Mouse (Mus musculus): ENCODE measurements around the gene Ddx10. TPM values are rescaled to one million over a fixed set of nuclear protein-coding genes. Genes with fewer than 3 reads are reported as not detected.

Gene Ddx10
- polyA plus RNA-seq (2014; fragmentation: Nextera tagmentation; extraction: Ambion mirVana), result 29.4 and 30.8 TPM in 2 replicates

DNA sequence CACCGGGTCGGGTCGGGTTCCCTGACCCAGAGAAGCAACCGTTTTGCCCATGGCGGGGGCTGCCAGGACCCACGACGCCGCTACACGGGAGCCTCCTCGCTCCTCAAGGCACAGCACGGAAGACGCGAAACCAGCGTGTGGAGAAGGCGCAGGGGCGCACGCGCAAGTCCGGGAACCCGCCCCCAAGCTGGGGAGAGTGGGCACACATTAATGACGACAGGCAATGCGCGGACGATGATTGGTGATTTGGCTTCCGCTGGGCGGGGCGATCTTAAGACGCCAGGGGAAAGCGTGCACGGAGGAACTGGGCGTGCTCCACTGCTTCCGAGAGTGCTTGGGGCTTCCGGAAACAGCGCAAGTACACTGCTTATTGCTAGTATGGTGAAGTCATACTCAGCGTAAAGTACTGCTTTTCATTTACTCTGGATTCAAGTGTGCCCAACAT is at the start of gene Ddx10:
TSS of gene Ddx10 (minus strand) at position 101 of the 445 bp plus-strand sequence.
- Histone ChIP-seq H3K27me3 (ENCODE audit: insufficient read depth, low read length) (no peaks in the 10 kb centered on the region), H3K4me1 (ENCODE audit: insufficient read depth) (peaks cover 7% of the 10 kb centered on the region), H3K27ac (ENCODE audit: low read depth) (no peak within 1 kb of the TSS), H3K36me3 (ENCODE audit: insufficient read depth) (no peaks in the 10 kb centered on the region), H3K4me3 (ENCODE audit: low read depth, low read length) (peak within 1 kb of the TSS; percentile 69), H3K9ac (peak within 1 kb of the TSS; percentile 74), H3K4me2 (peak within 1 kb of the TSS; percentile 86), H3K9me3 (ENCODE audit: low read depth, low read length) (no peaks in the 10 kb centered on the region)
- DNase-seq (peak; percentile 100), ATAC-seq (ENCODE audit: insufficient read depth) (peak; percentile 99)
- WGBS, result under 1% methylated on average over 35 of the region's 35 CpGs
- no peak for TF ChIP-seq CTCF (IDR thresholded peaks at IDR 0.05; ENCODE audit: low read depth)

DNA sequence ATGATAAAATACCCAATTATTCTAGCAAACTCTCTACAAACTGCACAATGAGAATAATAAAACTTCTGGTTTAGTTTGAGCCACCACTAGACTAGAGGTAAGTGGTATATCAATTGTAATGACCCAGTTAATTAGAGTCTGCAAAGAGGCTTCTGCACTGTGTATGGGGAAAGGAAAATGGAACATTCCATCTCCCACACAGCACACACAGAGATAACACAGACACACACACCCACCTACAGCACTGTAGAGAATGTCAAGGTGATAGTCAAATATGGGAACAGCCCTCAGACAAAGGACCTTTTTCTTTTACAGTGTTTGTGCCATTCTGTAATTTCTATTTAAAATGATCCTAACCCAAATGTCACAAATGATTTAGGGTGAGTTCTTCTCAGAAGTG is 45.0 kb upstream of the Ddx10 start:
- Histone ChIP-seq H3K36me3 (ENCODE audit: insufficient read depth) (no peaks in the 10 kb centered on the region), H3K4me1 (ENCODE audit: insufficient read depth) (no peaks in the 10 kb centered on the region), H3K27ac (ENCODE audit: low read depth) (no peak overlapping the region), H3K4me3 (ENCODE audit: low read depth, low read length) (no peak overlapping the region), H3K9me3 (ENCODE audit: low read depth, low read length) (no peaks in the 10 kb centered on the region), H3K27me3 (ENCODE audit: insufficient read depth, low read length) (no peaks in the 10 kb centered on the region), H3K4me2 (no peak overlapping the region), H3K9ac (no peak overlapping the region)
- no peak for DNase-seq
- no peak for TF ChIP-seq CTCF (IDR thresholded peaks at IDR 0.05; ENCODE audit: low read depth)
- ATAC-seq (ENCODE audit: insufficient read depth), result no peak

DNA sequence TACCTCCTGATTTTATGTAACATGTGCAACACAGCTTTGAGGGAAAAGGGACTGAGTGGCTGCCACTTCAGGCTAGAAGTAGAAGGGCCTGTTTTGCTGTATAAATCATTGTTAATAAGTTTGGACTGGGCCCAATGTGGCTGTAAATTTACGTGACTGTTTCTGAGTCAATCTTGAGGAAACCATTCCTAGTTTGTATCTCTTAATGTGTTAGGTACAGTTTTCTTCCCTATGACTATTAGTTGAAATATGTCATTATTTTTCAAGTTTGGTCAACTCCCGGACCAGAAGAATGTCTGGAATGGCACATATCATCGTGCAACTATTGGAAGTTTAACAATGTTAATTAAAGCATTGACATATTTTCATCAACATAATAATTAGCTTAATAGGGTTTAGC is 42.2 kb upstream of the Ddx10 start:
- ATAC-seq (ENCODE audit: insufficient read depth), result no peak
- no peaks in the 10 kb centered on the region for H3K4me1 ChIP-seq (ENCODE audit: insufficient read depth)
- H3K27me3 ChIP-seq (ENCODE audit: insufficient read depth, low read length), result no peaks in the 10 kb centered on the region
- 54% methylated on average over 3 of the region's 3 CpGs for WGBS
- DNase-seq, result no peak
- H3K27ac ChIP-seq (ENCODE audit: low read depth), result no peak overlapping the region
- H3K9me3 ChIP-seq (ENCODE audit: low read depth, low read length), result no peaks in the 10 kb centered on the region
- H3K4me2 ChIP-seq, result no peak overlapping the region
- no peak overlapping the region for H3K4me3 ChIP-seq (ENCODE audit: low read depth, low read length)
- no peak overlapping the region for H3K9ac ChIP-seq
- no peak for TF ChIP-seq CTCF (IDR thresholded peaks at IDR 0.05; ENCODE audit: low read depth)
- H3K36me3 ChIP-seq (ENCODE audit: insufficient read depth), result no peaks in the 10 kb centered on the region

DNA sequence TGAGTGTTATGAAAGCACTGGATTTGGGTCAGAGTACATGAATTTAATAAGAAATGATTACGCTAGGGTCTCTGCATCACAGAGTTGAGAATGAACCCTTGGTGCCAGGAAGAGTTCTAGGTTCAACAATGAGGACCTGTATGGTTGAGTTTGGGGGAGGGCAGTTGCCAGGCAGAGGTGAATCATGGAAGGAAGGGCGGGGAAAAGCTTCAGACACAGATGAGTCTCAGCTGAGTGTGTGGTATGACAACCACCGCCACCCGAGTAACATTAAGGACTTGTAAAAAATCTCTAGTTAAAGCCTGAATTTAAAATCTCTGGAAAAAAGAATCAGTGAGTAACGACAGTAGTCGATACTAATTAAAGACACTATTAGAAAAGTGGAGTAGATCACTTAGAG is 38.9 kb upstream of the Ddx10 start:
- DNase-seq (no peak), ATAC-seq (ENCODE audit: insufficient read depth) (no peak)
- Histone ChIP-seq H3K36me3 (ENCODE audit: insufficient read depth) (no peaks in the 10 kb centered on the region), H3K9me3 (ENCODE audit: low read depth, low read length) (no peaks in the 10 kb centered on the region), H3K4me2 (no peak overlapping the region), H3K27me3 (ENCODE audit: insufficient read depth, low read length) (no peaks in the 10 kb centered on the region), H3K9ac (no peak overlapping the region), H3K4me3 (ENCODE audit: low read depth, low read length) (no peak overlapping the region), H3K27ac (ENCODE audit: low read depth) (no peak overlapping the region), H3K4me1 (ENCODE audit: insufficient read depth) (no peaks in the 10 kb centered on the region)
- TF ChIP-seq CTCF (IDR thresholded peaks at IDR 0.05; ENCODE audit: low read depth), result no peak
- WGBS, result 77% methylated on average over 6 of the region's 6 CpGs

DNA sequence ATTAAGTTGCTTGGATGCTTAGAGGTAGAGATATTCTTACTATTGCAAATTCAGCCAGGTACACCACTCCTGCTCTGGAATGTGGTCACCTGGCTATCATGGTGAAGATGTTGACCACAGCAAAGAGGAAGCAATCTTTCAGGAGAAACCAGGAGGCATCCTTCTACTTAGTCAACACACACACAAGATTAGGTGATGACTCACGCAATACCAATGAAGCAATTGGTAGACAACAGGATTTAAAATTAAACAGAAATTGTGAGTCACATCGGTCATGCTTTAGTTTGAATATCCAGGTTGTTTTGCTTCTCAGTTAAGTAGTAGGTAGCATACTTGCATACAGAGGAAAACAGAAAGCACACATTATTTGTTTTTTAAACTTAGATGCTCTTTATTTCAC is 31.1 kb upstream of the Ddx10 start:
- no peak overlapping the region for H3K9ac ChIP-seq
- WGBS, result 86% methylated on average over 2 of the region's 2 CpGs
- no peak for ATAC-seq (ENCODE audit: insufficient read depth)
- TF ChIP-seq CTCF (IDR thresholded peaks at IDR 0.05; ENCODE audit: low read depth), result no peak
- H3K9me3 ChIP-seq (ENCODE audit: low read depth, low read length), result no peaks in the 10 kb centered on the region
- H3K4me3 ChIP-seq (ENCODE audit: low read depth, low read length), result no peak overlapping the region
- H3K27me3 ChIP-seq (ENCODE audit: insufficient read depth, low read length), result no peaks in the 10 kb centered on the region
- no peak overlapping the region for H3K27ac ChIP-seq (ENCODE audit: low read depth)
- no peaks in the 10 kb centered on the region for H3K4me1 ChIP-seq (ENCODE audit: insufficient read depth)
- no peak overlapping the region for H3K4me2 ChIP-seq
- no peak for DNase-seq
- no peaks in the 10 kb centered on the region for H3K36me3 ChIP-seq (ENCODE audit: insufficient read depth)

DNA sequence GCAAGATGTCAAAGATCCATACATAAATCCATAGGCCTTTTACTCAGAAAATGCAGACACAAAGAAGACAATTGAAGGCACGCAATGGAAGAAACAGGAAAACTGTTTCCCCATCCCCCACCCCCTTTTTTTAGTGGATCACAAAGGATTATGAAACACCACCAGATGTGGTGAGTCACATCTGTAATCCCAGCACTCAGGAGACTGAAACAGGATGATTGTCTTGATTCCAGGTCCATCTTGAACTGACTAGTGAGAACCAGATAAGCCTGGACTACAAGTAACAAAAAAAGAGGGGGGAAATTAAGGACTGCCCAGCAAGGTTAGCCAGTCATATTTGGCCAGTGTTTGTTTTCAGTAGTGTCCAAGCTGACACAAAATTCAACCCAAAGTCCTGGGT is 28.5 kb upstream of the Ddx10 start:
- DNase-seq (no peak), ATAC-seq (ENCODE audit: insufficient read depth) (no peak)
- H3K4me3 ChIP-seq (ENCODE audit: low read depth, low read length), result no peak overlapping the region
- H3K27ac ChIP-seq (ENCODE audit: low read depth), result no peak overlapping the region
- H3K27me3 ChIP-seq (ENCODE audit: insufficient read depth, low read length), result no peaks in the 10 kb centered on the region
- no peak for TF ChIP-seq CTCF (IDR thresholded peaks at IDR 0.05; ENCODE audit: low read depth)
- H3K4me2 ChIP-seq, result no peak overlapping the region
- H3K4me1 ChIP-seq (ENCODE audit: insufficient read depth), result peaks cover 7% of the 10 kb centered on the region; the same call in 1 of the 2 replicates
- no peaks in the 10 kb centered on the region for H3K9me3 ChIP-seq (ENCODE audit: low read depth, low read length)
- no peak overlapping the region for H3K9ac ChIP-seq
- H3K36me3 ChIP-seq (ENCODE audit: insufficient read depth), result no peaks in the 10 kb centered on the region
- 88% methylated on average over 1 of the region's 1 CpGs for WGBS

DNA sequence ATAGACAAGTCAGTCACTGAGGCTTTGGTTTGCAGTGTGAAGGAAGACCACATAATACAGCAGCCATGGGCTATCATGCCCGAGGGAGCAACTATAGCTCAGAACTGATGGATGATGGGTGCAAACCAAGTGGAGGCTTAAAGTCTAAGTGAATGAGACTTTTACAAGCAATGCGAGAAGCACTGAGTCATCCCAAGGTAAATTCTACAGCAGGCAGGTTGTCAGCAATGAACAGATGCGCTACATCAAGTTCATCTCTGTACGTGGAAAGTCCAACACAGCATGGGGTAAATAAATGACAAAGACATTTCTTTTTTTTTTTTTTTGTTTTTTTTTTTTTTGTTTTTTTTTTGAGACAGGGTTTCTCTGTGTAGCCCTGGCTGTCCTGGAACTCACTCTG is 24.9 kb upstream of the Ddx10 start:
- H3K4me2 ChIP-seq, result no peak overlapping the region
- TF ChIP-seq CTCF (IDR thresholded peaks at IDR 0.05; ENCODE audit: low read depth), result no peak
- DNase-seq (no peak), ATAC-seq (ENCODE audit: insufficient read depth) (no peak)
- 86% methylated on average over 4 of the region's 4 CpGs for WGBS
- peaks cover 18% of the 10 kb centered on the region for H3K4me1 ChIP-seq (ENCODE audit: insufficient read depth)
- no peaks in the 10 kb centered on the region for H3K36me3 ChIP-seq (ENCODE audit: insufficient read depth)
- no peaks in the 10 kb centered on the region for H3K9me3 ChIP-seq (ENCODE audit: low read depth, low read length)
- peak overlapping the region; percentile 54; the same call in 1 of the 2 replicates for H3K27ac ChIP-seq (ENCODE audit: low read depth)
- H3K27me3 ChIP-seq (ENCODE audit: insufficient read depth, low read length), result no peaks in the 10 kb centered on the region
- H3K9ac ChIP-seq, result no peak overlapping the region
- H3K4me3 ChIP-seq (ENCODE audit: low read depth, low read length), result no peak overlapping the region

DNA sequence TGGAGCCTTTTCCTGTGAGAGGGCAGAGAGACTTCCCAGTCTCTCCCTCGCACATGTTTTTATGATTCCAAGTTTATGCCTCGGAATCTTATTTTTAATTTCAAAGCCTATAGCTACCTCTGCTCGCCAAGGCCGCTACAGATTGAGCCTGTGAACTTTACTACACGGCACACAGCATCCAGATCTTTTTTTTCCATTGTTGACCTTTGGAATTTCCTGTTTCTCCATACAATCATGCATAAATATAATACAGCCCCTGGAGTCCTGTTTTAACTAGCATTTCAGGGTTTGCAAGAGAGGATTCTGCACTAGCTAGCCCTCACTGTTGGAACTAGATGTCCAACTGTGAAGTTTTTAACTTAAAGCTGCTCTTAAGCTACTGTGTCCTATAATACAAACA is 24.4 kb upstream of the Ddx10 start:
- WGBS, result 39% methylated on average over 5 of the region's 5 CpGs
- ATAC-seq (ENCODE audit: insufficient read depth) (no peak), DNase-seq (peak; percentile 36)
- Histone ChIP-seq H3K27ac (ENCODE audit: low read depth) (peak overlapping the region; percentile 54; the same call in 1 of the 2 replicates), H3K36me3 (ENCODE audit: insufficient read depth) (no peaks in the 10 kb centered on the region), H3K9ac (no peak overlapping the region), H3K4me3 (ENCODE audit: low read depth, low read length) (no peak overlapping the region), H3K9me3 (ENCODE audit: low read depth, low read length) (no peaks in the 10 kb centered on the region), H3K4me1 (ENCODE audit: insufficient read depth) (peaks cover 18% of the 10 kb centered on the region), H3K27me3 (ENCODE audit: insufficient read depth, low read length) (no peaks in the 10 kb centered on the region), H3K4me2 (no peak overlapping the region)
- TF ChIP-seq CTCF (IDR thresholded peaks at IDR 0.05; ENCODE audit: low read depth), result no peak
